Mouse (Mus musculus) adrenal gland, adult 18-20 months (tissue): ENCODE data around the gene Gdpd1. TPM values are rescaled to one million over a fixed set of nuclear protein-coding genes. Genes with fewer than 3 reads are reported as not detected.

Source experiments
- DNase-seq, 2 experiments: peaks; one replicate each; pipeline ENCODE4 v3.0.0; 2021 to 2022; ENCODE audit warnings: low spot score in 2 of 2
- microRNA-seq, 2 experiments: library from miRNA; unstranded; fragments of <30 nt; microRNA quantifications; one replicate each; pipeline ENCODE4 v1.2.0; 2021; ENCODE audit warnings: borderline number of aligned reads in 2 of 2
- total RNA-seq, 2 experiments: library from RNA; stranded (reverse); gene quantifications; 1 replicate in 1 of 2; 2 replicates in 1 of 2; pipeline ENCODE4 v1.2.3; 2021

The Gdpd1 gene
- total RNA-seq, 2 experiments from 2014 or later = 3.7 to 6.3 TPM

DNA sequence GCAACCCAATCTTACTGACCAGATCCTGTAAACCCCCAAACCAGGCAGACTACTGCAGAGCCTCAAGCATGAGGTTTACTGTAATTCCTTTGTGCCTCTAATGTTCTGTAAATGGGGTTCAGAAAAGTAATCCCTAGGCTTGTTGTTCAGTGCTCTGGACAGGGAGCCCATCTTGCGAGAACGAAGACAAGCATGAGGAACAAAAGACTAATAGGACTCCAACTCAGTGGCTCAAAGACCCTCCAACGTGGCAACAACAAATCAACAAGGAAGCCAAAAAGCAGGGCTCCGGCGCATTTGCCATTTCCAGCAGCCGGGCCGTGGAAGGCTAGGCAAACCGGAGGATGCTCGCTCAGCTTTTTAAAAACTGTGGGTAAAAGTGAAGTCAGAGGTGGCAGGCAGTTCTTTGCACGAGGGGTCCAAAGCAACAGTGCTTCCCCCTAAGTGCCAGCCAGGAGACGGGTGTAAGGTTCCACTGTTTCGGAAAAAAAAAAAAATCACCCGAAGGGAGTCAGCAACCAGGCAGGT, 81.3 kb downstream of the Gdpd1 start:
- DNase-seq = no peak

DNA sequence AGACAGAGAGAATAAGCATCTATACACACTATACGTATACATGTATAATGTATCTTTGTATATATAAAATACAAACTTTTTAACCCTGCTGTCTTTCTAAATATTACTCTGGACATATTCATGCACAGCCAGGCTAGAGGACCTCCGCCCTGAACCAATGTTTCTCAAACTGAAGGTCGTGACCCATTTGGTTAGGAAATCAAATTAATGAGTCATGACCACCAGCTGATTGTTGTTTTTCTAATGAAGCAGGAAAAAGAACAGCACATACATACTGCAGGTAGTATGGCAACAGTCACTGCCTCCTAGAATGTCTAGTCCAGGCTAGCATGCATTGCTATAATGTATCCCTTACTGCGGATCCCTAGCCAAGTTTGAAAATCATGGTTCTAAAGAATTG, 82.6 kb downstream of the Gdpd1 start:
- no peak for DNase-seq

DNA sequence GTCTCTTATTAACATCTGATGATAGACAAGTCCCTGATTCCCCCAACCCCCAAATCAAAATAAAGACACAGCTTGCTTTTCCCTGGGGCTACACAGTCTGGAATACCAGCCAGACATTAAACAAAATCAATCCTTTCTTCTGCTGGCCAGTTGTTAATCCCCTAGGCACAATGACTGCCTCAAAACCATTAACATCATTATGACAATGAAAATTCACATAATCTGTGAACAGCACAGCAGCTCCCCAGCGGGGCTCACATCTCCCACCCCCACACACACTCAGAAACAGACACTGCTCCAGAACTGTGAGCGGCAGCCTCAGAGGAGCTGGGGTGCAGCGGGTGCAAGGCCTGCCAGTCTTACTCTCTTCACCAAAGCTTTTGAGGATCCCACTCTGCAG, 83.6 kb downstream of the Gdpd1 start:
- no peak for DNase-seq

DNA sequence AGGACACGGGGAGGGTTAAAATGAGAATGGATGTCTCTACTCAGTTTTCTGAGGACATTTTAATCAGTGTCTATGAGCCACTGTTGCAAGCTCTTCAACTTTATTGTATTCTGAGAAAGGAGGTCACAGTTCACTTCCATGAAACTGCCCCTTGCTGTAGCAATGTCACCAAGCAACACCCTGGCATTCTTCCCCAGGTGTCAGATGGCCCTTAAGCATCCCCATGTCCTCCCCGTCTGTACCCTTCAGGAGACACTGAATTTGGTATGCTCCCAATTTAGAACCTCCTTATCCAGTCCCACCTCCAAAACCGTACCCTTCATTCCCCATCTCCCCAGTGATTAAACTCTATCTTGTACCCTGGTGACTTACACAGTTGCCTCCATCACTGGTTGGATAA, 88.9 kb downstream of the Gdpd1 start:
- no peak for DNase-seq

Small RNA genes within 50 kb of the gene (microRNA-seq; reads per million reads assigned to microRNA genes)
- gene Mir301 = 25.1 to 369 reads per million in 2 experiments

Other genes with a start within 250 kb of the Gdpd1 start
- gene Ypel2, start 80.4 kb downstream of the Gdpd1 start, total RNA-seq = 10 to 100 TPM; 12.8 to 31.2 TPM
- gene Smg8, start 12.7 kb upstream of the Gdpd1 start, total RNA-seq = 10 to 100 TPM; 15.2 to 23.4 TPM
- under 1 TPM; 0.46 to 0.58 TPM for gene Prr11, start 34.6 kb upstream of the Gdpd1 start, total RNA-seq
- 1 to 10 TPM; 6.0 to 6.2 TPM for gene Ska2, start 35.2 kb upstream of the Gdpd1 start, total RNA-seq
- 10 to 100 TPM; 14.2 to 14.9 TPM for gene Trim37, start 53.0 kb upstream of the Gdpd1 start, total RNA-seq